Mouse (Mus musculus): ENCODE measurements around the gene 2810408A11Rik.

DNA sequence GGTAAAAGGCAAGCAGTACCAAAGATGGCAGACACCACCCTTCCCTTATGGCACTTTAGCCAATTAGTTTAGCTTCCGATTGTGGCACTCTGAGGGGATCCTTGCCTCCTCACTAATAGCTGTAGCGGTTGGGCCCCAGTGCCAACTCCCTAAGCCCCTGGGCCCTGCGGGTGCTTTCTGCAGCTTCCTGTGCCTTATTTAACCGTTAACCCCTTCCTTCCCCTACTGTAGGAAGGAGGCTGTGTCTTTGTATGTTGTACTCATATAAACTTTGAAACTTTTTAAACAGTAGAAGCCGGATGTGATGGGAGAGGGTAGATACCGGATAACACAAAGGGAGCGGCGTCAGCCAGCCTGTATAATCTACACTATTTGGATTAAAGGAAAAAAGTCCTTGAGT, 50.0 kb downstream of the 2810408A11Rik start:
- TF ChIP-seq CTCF (IDR thresholded peaks at IDR 0.05; ENCODE audit: insufficient read depth, low read depth, low read length) = no peak
- no peak for TF ChIP-seq POLR2A (IDR thresholded peaks at IDR 0.05; ENCODE audit: insufficient read depth, low read depth, low read length)

Measured in olfactory bulb, adult 2 months (tissue).